Mouse (Mus musculus) embryonic fibroblast, embryonic 13.5 days (primary cell): ENCODE data around the gene Myo15.

ENCODE experiments used
- CTCF ChIP-seq: IDR thresholded peaks from 2 replicates; pipeline ENCODE4 v1.5.1; 2011; ENCODE audit warnings: mild to moderate bottlenecking, control low read depth, low read length, moderate library complexity, borderline replicate concordance; ENCODE audit not compliant: insufficient read depth
- POLR2A ChIP-seq: IDR thresholded peaks from 2 replicates; pipeline ENCODE4 v1.6.1; 2011; ENCODE audit warnings: low read depth, mild to moderate bottlenecking, control low read depth, low read length, moderate library complexity

GRCm38 (mm10) chr11:60486267-60486666 is 17.1 kb downstream of the Myo15 start:
- TF ChIP-seq CTCF (no peak), POLR2A (no peak)
